ENCODE assay signal across 14 mouse cellular contexts in genomic region chr6:67078076-67078475, GRCm38 (mm10). TPM values are rescaled to one million over a fixed set of nuclear protein-coding genes. Genes with fewer than 3 reads are reported as not detected.
A peak's percentile ranks its signal among the peaks of the same experiment; 100 is the strongest.
DNase-seq lines count a peak whose midpoint lies in the region; TF ChIP-seq lines count a peak whose summit lies in the region.
"Had no signal": no experiment of that assay in that cellular context is flagged by ENCODE, and none has a peak within 500 bp of the region (broad histone marks: within the 10 kb centered on the region; RNA-seq: fewer than 3 reads in every experiment).

No protein-coding gene starts in this region.

- TF ChIP-seq POLR2A in kidney, adult 2 months (IDR thresholded peaks at IDR 0.05; ENCODE audit: low read depth, low read length): no peak
- no peak for TF ChIP-seq POLR2A in embryonic fibroblast, embryonic 13.5 days (IDR thresholded peaks at IDR 0.05; ENCODE audit: low read depth, low read length)

- H3K4me1 ChIP-seq in kidney, adult 2 months (ENCODE audit: control insufficient read depth, insufficient read depth, low read length): peaks cover 13% of the 10 kb centered on the region
- no peaks in the 10 kb centered on the region; the same call in 1 of the 2 replicates for H3K4me1 ChIP-seq in embryonic fibroblast, embryonic 13.5 days (ENCODE audit: control insufficient read depth, insufficient read depth, low read length)
- H3K4me1 ChIP-seq: forebrain, embryonic 13.5 days; midbrain, embryonic 15.5 days had no signal

- no peaks in the 10 kb centered on the region for H3K27me3 ChIP-seq in kidney, adult 2 months (replicated peaks; ENCODE audit: control insufficient read depth, insufficient read depth, low read length)
- H3K27me3 ChIP-seq: forebrain, embryonic 13.5 days; heart, embryonic 12.5 days; liver, embryonic 13.5 days; midbrain, embryonic 15.5 days had no signal

- no peak for DNase-seq in kidney, adult 2 months
- no peak for DNase-seq in kidney, postnatal 36 days
- DNase-seq in 3134 (ENCODE audit: extremely low read depth, insufficient read length, low spot score) (peak; percentile 67), 3T3-L1 (ENCODE audit: low read depth, low spot score) (peak; percentile 70)
- no peak for DNase-seq in right cerebral cortex, postnatal 25 days
- no peak for DNase-seq in retina, postnatal 1 day
- DNase-seq: cerebellum, postnatal 10 days; liver, embryonic 13.5 days had no signal

- no peaks in the 10 kb centered on the region for H3K36me3 ChIP-seq in kidney, adult 2 months (ENCODE audit: control insufficient read depth, insufficient read depth, low read length)
- H3K36me3 ChIP-seq: heart, embryonic 12.5 days; liver, embryonic 13.5 days; midbrain, embryonic 15.5 days had no signal

- H3K27ac ChIP-seq in kidney, adult 2 months (ENCODE audit: insufficient read depth, low read depth, low read length): 0 out of 2 replicates have a peak overlapping the region, but pooled peaks have one; percentile 11
- peak overlapping the region; percentile 38; the same call in 1 of the 2 replicates for H3K27ac ChIP-seq in embryonic fibroblast, embryonic 13.5 days (ENCODE audit: insufficient read depth, low read length)
- H3K27ac ChIP-seq: forebrain, embryonic 13.5 days; left cerebral cortex, adult 2 months; liver, embryonic 13.5 days; midbrain, embryonic 15.5 days had no signal

- 78% methylated on average over 3 of the region's 3 CpGs for WGBS in kidney, adult 2 months

- no peak for TF ChIP-seq CTCF in kidney, adult 2 months (conservative IDR thresholded peaks at IDR 0.05; ENCODE audit: insufficient read depth, insufficient read length, low read depth, low read length)
- TF ChIP-seq CTCF in embryonic fibroblast, embryonic 13.5 days (IDR thresholded peaks at IDR 0.05; ENCODE audit: borderline replicate concordance, insufficient read depth, low read length): no peak

- H3K4me3 ChIP-seq in kidney, adult 2 months (ENCODE audit: insufficient read depth, low read depth, low read length): no peak overlapping the region
- no peak overlapping the region for H3K4me3 ChIP-seq in embryonic fibroblast, embryonic 13.5 days (ENCODE audit: insufficient read depth, low read length)
- H3K4me3 ChIP-seq: forebrain, embryonic 13.5 days; heart, embryonic 12.5 days; left cerebral cortex, adult 2 months; liver, embryonic 13.5 days; megakaryocyte, embryonic 14.5 days; midbrain, embryonic 15.5 days had no signal

RNA-seq across cellular contexts. Expression of gene Gadd45a, which starts 40.8 kb away (rescaled TPM):
- polyA plus RNA-seq in kidney, adult 2 months (2012; rRNA removed): 54.6 and 59.7 TPM in 2 replicates
- 59.5 and 69.2 TPM in 2 replicates for polyA plus RNA-seq in embryonic fibroblast, embryonic 13.5 days (2011; ENCODE audit: insufficient read length, low read depth, missing spikeins)

Comparison
In these comparisons a context has a peak if more than half of its experiments do, and no peak if none do; other contexts are left out.
1. DNase-seq: peak in 3134 (single experiment) and 3T3-L1 (single experiment); none in kidney, adult 2 months (single experiment), kidney, postnatal 36 days (0 of 2), right cerebral cortex, postnatal 25 days (single experiment) and retina, postnatal 1 day (single experiment).